Mouse (Mus musculus) MEL (cell line): Measurements from ENCODE around the gene Pink1. TPM values are rescaled to one million over a fixed set of nuclear protein-coding genes. Genes with fewer than 3 reads are reported as not detected.
A peak's percentile ranks its signal among the peaks of the same experiment; 100 is the strongest.

Source experiments
- DNase-seq: peaks from one replicate; pipeline ENCODE4 v3.0.0; 2011; ENCODE audit warnings: low read depth, low spot score
- H3K27ac ChIP-seq: 2 replicates; pipeline ENCODE4 v1.5.1; 2012; ENCODE audit warnings: low read depth, mild to moderate bottlenecking, control low read depth, low read length, moderate library complexity; ENCODE audit not compliant: control insufficient read depth
- H3K27me3 ChIP-seq, 2 experiments: fragments of 150-350 bp in 1 of 2; sonication (generic) in 1 of 2; 2 replicates each; pipeline ENCODE4 v1.6.1; 2012; ENCODE audit warnings: low read length in 2 of 2, mild to moderate bottlenecking in 2 of 2, improper control_type of control experiment in 1 of 2, moderate library complexity in 1 of 2; ENCODE audit not compliant: insufficient read depth in 2 of 2, control insufficient read depth in 1 of 2
- H3K36me3 ChIP-seq, 2 experiments: 2 replicates each; pipeline ENCODE4 v1.6.1; 2012 to 2014; ENCODE audit warnings: low read length in 2 of 2, improper control_type of control experiment in 1 of 2, inconsistent platforms in 1 of 2, mild to moderate bottlenecking in 1 of 2; ENCODE audit not compliant: insufficient read depth in 2 of 2, control insufficient read depth in 1 of 2
- H3K4me1 ChIP-seq, 2 experiments: fragments of 150-350 bp in 1 of 2; sonication (generic) in 1 of 2; 2 replicates each; pipeline ENCODE4 v1.6.1; 2012; ENCODE audit warnings: low read length in 2 of 2, improper control_type of control experiment in 1 of 2, mild to moderate bottlenecking in 1 of 2; ENCODE audit not compliant: insufficient read depth in 2 of 2, control insufficient read depth in 1 of 2
- H3K4me3 ChIP-seq, 2 experiments: fragments of 150-350 bp in 1 of 2; sonication (generic) in 1 of 2; 2 replicates each; pipeline ENCODE4 v1.5.1; 2012; ENCODE audit warnings: low read depth in 2 of 2, low read length in 2 of 2, mild to moderate bottlenecking in 2 of 2, moderate library complexity in 2 of 2, control low read depth in 1 of 2, improper control_type of control experiment in 1 of 2; ENCODE audit not compliant: control insufficient read depth in 1 of 2, insufficient read depth in 1 of 2
- H3K79me2 ChIP-seq: 2 replicates; pipeline ENCODE4 v1.6.1; 2012; ENCODE audit warnings: mild to moderate bottlenecking, low read length, moderate library complexity; ENCODE audit not compliant: control insufficient read depth, poor library complexity, insufficient read depth
- H3K9ac ChIP-seq: 2 replicates; pipeline ENCODE4 v1.6.1; 2012; ENCODE audit warnings: low read depth, mild to moderate bottlenecking, control low read depth, low read length, moderate library complexity; ENCODE audit not compliant: control insufficient read depth, poor library complexity, severe bottlenecking
- H3K9me3 ChIP-seq: fragments of 150-350 bp; sonication (generic); replicated peaks from 2 replicates; pipeline ENCODE4 v1.6.1; 2012; ENCODE audit warnings: mild to moderate bottlenecking, low read length, improper control_type of control experiment, moderate library complexity; ENCODE audit not compliant: insufficient read depth
- CHD2 ChIP-seq: IDR thresholded peaks from 2 replicates; pipeline ENCODE4 v1.6.1; 2011; ENCODE audit warnings: low read length, improper control_type of control experiment
- CTCF ChIP-seq, 3 experiments: IDR thresholded peaks in 2 of 3; conservative IDR thresholded peaks in 1 of 3; 2 replicates each; pipeline ENCODE4 v1.5.1; 2011 to 2012; ENCODE audit warnings: low read length in 3 of 3, low read depth in 2 of 3, mild to moderate bottlenecking in 2 of 3, improper control_type of control experiment in 1 of 3, inconsistent platforms in 1 of 3, mixed read lengths in 1 of 3, moderate library complexity in 1 of 3; ENCODE audit not compliant: control insufficient read depth in 1 of 3, insufficient read depth in 1 of 3, poor library complexity in 1 of 3, severe bottlenecking in 1 of 3
- E2F4 ChIP-seq: IDR thresholded peaks from 2 replicates; pipeline ENCODE4 v1.6.1; 2011; ENCODE audit warnings: low read depth, low read length, improper control_type of control experiment, borderline replicate concordance
- EP300 ChIP-seq, 2 experiments: IDR thresholded peaks; 2 replicates each; pipeline ENCODE4 v1.6.1; 2011; ENCODE audit warnings: improper control_type of control experiment in 2 of 2, low read length in 2 of 2, low read depth in 1 of 2, mild to moderate bottlenecking in 1 of 2
- KAT2A ChIP-seq: conservative IDR thresholded peaks from 2 replicates; pipeline ENCODE4 v1.6.1; 2012; ENCODE audit warnings: low read depth, low read length, improper control_type of control experiment, inconsistent platforms
- MAFK ChIP-seq: IDR thresholded peaks from 2 replicates; pipeline ENCODE4 v1.6.1; 2011; ENCODE audit warnings: low read depth, mild to moderate bottlenecking, low read length, improper control_type of control experiment, borderline replicate concordance
- MEF2A ChIP-seq: IDR thresholded peaks from 2 replicates; pipeline ENCODE4 v1.6.1; 2014; ENCODE audit warnings: low read depth, mild to moderate bottlenecking, inconsistent platforms, low read length, improper control_type of control experiment; ENCODE audit not compliant: poor library complexity, insufficient replicate concordance, severe bottlenecking; ENCODE audit errors: extremely low read depth
- MYB ChIP-seq: IDR thresholded peaks from 2 replicates; pipeline ENCODE4 v1.6.1; 2011; ENCODE audit warnings: mild to moderate bottlenecking, low read depth, low read length, improper control_type of control experiment
- POLR2A ChIP-seq, 2 experiments: IDR thresholded peaks; 2 replicates each; pipeline ENCODE4 v1.6.1; 2011 to 2012; ENCODE audit warnings: low read length in 2 of 2, mild to moderate bottlenecking in 2 of 2, control low read depth in 1 of 2, improper control_type of control experiment in 1 of 2, low read depth in 1 of 2, moderate library complexity in 1 of 2; ENCODE audit not compliant: control insufficient read depth in 1 of 2, insufficient read depth in 1 of 2, poor library complexity in 1 of 2
- POLR2AphosphoS2 ChIP-seq: IDR thresholded peaks from 2 replicates; pipeline ENCODE4 v1.6.1; 2011; ENCODE audit warnings: low read length, improper control_type of control experiment
- POLR2AphosphoS5 ChIP-seq: IDR thresholded peaks from 2 replicates; pipeline ENCODE4 v1.6.1; 2012; ENCODE audit warnings: low read depth, borderline replicate concordance, mild to moderate bottlenecking, inconsistent platforms, low read length, moderate library complexity, mixed read lengths
- RAD21 ChIP-seq: IDR thresholded peaks from 2 replicates; pipeline ENCODE4 v1.6.1; 2011; ENCODE audit warnings: mild to moderate bottlenecking, low read depth, low read length, improper control_type of control experiment
- SMC3 ChIP-seq: IDR thresholded peaks from 2 replicates; pipeline ENCODE4 v1.6.1; 2011; ENCODE audit warnings: low read depth, low read length, improper control_type of control experiment
- TAL1 ChIP-seq: IDR thresholded peaks from 2 replicates; pipeline ENCODE4 v1.6.1; 2012; ENCODE audit warnings: mild to moderate bottlenecking, inconsistent platforms, low read length, moderate library complexity, mixed read lengths
- USF1 ChIP-seq: IDR thresholded peaks from 2 replicates; pipeline ENCODE4 v1.6.1; 2014; ENCODE audit warnings: low read depth, mild to moderate bottlenecking, inconsistent platforms, low read length, improper control_type of control experiment, moderate library complexity
- USF2 ChIP-seq, 2 experiments: IDR thresholded peaks; 2 replicates each; pipeline ENCODE4 v1.6.1; 2011 to 2012; ENCODE audit warnings: improper control_type of control experiment in 2 of 2, low read length in 2 of 2, borderline replicate concordance in 1 of 2, inconsistent platforms in 1 of 2, low read depth in 1 of 2, mild to moderate bottlenecking in 1 of 2; ENCODE audit not compliant: insufficient read depth in 1 of 2
- ZC3H11A ChIP-seq: IDR thresholded peaks from 2 replicates; pipeline ENCODE4 v1.6.1; 2012; ENCODE audit warnings: low read depth, mild to moderate bottlenecking, inconsistent platforms, low read length, improper control_type of control experiment
- ZNF384 ChIP-seq: IDR thresholded peaks from 2 replicates; pipeline ENCODE4 v1.6.1; 2012; ENCODE audit warnings: low read depth, mild to moderate bottlenecking, inconsistent platforms, low read length, improper control_type of control experiment
- polyA plus RNA-seq, 2 experiments: library from polyadenylated mRNA; stranded (reverse) in 1 of 2; unstranded in 1 of 2; fragments of >175 nt in 1 of 2; fragments of >200 nt in 1 of 2; gene quantifications; 2 replicates each; pipeline versions ENCODE4 v1.2.1 to v1.2.4; 2012; ENCODE audit warnings: low replicate concordance in 2 of 2, low read depth in 1 of 2; ENCODE audit not compliant: insufficient read length in 2 of 2, insufficient read depth in 1 of 2, missing spikeins in 1 of 2
- total RNA-seq: library from RNA; depleted of rRNA; stranded (reverse); fragments of 300-350 nt; gene quantifications from 2 replicates; pipeline ENCODE4 v1.2.3, GENCODE M21; 2012

Pink1 gene
- total and polyA plus RNA-seq, 3 experiments, result 21.2 to 22.1 TPM; not detected in 1

GRCm38 (mm10) chr4:138316369-138316768, 9.7 kb downstream of the Pink1 start:
- TF ChIP-seq KAT2A (no peak), SMC3 (no peak), ZC3H11A (no peak), POLR2AphosphoS2 (no peak), E2F4 (no peak), CTCF (IDR thresholded peaks at IDR 0.05 in 2 of 3, conservative IDR thresholded peaks at IDR 0.05 in 1 of 3; ENCODE audit: control insufficient read depth in 1 of 3, insufficient read depth in 1 of 3, low read depth in 2 of 3, low read length in 3 of 3, poor library complexity in 1 of 3, severe bottlenecking in 1 of 3) (peak; percentile 16 to 63 (median 45); a peak in 4 of 6 replicates), RAD21 (no peak), MYB (no peak), CHD2 (no peak), MEF2A (no peak), POLR2A (IDR thresholded peaks at IDR 0.05; ENCODE audit: control insufficient read depth in 1 of 2, insufficient read depth in 1 of 2, low read depth in 1 of 2, low read length in 2 of 2, poor library complexity in 1 of 2) (no peak), USF1 (no peak), TAL1 (no peak), EP300 (IDR thresholded peaks at IDR 0.05; ENCODE audit: low read depth in 1 of 2, low read length in 2 of 2) (no peak), POLR2AphosphoS5 (no peak), ZNF384 (peak; percentile 86)
- no peaks in the 10 kb centered on the region for H3K9me3 ChIP-seq
- DNase-seq, result peak; percentile 39
- H3K27me3 ChIP-seq, result no peaks in the 10 kb centered on the region
- H3K9ac ChIP-seq, result no peak overlapping the region
- H3K27ac ChIP-seq, result no peak overlapping the region
- peaks cover 0 to 3% of the 10 kb centered on the region in 2 experiments; a peak in 1 of 4 replicates for H3K36me3 ChIP-seq
- no peaks in the 10 kb centered on the region for H3K79me2 ChIP-seq
- no peaks in the 10 kb centered on the region for H3K4me1 ChIP-seq
- H3K4me3 ChIP-seq, result no peak overlapping the region

DNA sequence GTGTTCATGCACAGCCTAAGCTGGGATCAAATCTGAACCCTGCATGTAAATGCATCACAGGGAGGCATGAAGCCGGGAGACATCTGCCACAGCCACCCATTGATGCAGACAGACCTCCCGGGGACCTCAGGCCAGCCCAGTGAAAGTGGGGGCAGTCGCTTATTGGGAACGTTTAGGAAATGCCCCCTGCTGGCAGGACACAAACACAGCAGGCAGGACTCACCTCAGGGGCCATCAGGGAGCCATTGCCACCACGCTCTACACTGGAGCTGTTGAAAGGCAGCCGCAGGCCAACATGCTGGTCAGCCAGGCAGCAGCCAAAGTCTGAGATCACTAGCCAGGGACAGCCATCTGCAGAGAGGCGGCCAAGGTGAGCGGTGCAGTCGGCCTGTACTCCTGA, 10.3 kb downstream of the Pink1 start:
- Histone ChIP-seq H3K27me3 (no peaks in the 10 kb centered on the region), H3K9me3 (no peaks in the 10 kb centered on the region), H3K27ac (no peak overlapping the region), H3K4me1 (no peaks in the 10 kb centered on the region), H3K4me3 (no peak overlapping the region), H3K9ac (no peak overlapping the region), H3K36me3 (peaks cover 0 to 3% of the 10 kb centered on the region in 2 experiments; a peak in 1 of 4 replicates), H3K79me2 (no peaks in the 10 kb centered on the region)
- peak; percentile 61 for DNase-seq
- no peak for TF ChIP-seq MAFK
- TF ChIP-seq CTCF (IDR thresholded peaks at IDR 0.05 in 2 of 3, conservative IDR thresholded peaks at IDR 0.05 in 1 of 3; ENCODE audit: control insufficient read depth in 1 of 3, insufficient read depth in 1 of 3, low read depth in 2 of 3, low read length in 3 of 3, poor library complexity in 1 of 3, severe bottlenecking in 1 of 3), result peak; percentile 58 to 71 (median 71)
- peak; percentile 21 for TF ChIP-seq RAD21
- peak; percentile 63 for TF ChIP-seq SMC3
- no peak for TF ChIP-seq USF2 (IDR thresholded peaks at IDR 0.05; ENCODE audit: borderline replicate concordance in 1 of 2, insufficient read depth in 1 of 2, low read depth in 1 of 2, low read length in 2 of 2)
